Mouse (Mus musculus): ENCODE data around the gene BC030867. TPM values are rescaled to one million over a fixed set of nuclear protein-coding genes. Genes with fewer than 3 reads are reported as not detected.
A peak's percentile ranks its signal among the peaks of the same experiment; 100 is the strongest.

Gene BC030867
- total RNA-seq, 2 experiments from 2014 or later: 1.0 to 2.0 TPM

GRCm38 (mm10) chr11:102240636-102241035 lies 8.0 kb upstream of the BC030867 start:
- Histone ChIP-seq H3K27ac (no peak overlapping the region), H3K4me3 (no peak overlapping the region)
- no peak for TF ChIP-seq CTCF (IDR thresholded peaks at IDR 0.05)
- intact Hi-C loops (cut with DNase I): no loop called here
- no peak for DNase-seq (ENCODE audit: extremely low spot score in 1 of 2, low spot score in 2 of 2)

DNA sequence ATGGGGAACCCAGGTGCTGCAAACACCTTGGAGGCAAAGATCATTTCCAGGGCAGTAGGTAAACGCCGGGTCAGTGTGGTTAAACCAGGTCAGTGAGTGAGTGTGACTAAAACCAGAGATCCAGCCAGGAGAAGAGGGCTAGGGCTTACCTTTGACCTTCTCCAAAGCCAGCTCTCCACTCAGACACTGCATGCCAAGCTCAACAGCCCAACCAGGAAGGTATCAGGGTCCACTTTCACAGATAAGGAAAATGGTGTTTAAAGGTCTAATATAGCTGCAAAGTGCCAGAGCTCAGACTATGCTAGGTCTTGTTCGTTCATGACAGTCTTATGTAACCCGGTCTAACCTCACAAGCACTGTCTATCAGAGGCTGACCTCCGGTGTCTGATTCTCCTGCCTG lies 7.4 kb upstream of the BC030867 start:
- H3K27ac ChIP-seq: no peak overlapping the region
- TF ChIP-seq CTCF (IDR thresholded peaks at IDR 0.05): no peak
- no peak overlapping the region for H3K4me3 ChIP-seq
- intact Hi-C loops (cut with DNase I): no loop called here
- DNase-seq (ENCODE audit: extremely low spot score in 1 of 2, low spot score in 2 of 2): no peak

DNA sequence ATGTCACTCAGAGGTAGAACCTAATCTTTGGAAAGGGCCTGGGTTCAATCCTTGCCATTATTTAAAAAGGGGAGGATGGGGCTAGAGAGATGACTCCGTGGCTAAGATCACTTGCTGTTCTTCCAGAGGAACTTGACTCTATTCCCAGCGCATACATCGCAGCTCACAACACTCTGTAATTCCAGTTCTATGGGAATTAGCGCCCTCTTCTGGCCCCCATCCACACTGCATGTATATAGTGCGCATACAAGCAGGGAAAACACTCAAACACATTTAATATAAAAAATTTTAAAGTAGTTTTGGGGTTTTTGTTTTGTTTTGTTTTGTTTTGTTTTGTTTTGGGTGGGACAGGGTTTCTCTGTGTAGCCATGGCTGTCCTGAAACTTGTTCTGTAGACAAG lies 6.8 kb upstream of the BC030867 start:
- intact Hi-C loops (cut with DNase I): no loop called here
- no peak for DNase-seq (ENCODE audit: extremely low spot score in 1 of 2, low spot score in 2 of 2)
- Histone ChIP-seq H3K27ac (no peak overlapping the region), H3K4me3 (no peak overlapping the region)
- peak; percentile 4 for TF ChIP-seq CTCF (IDR thresholded peaks at IDR 0.05)

DNA sequence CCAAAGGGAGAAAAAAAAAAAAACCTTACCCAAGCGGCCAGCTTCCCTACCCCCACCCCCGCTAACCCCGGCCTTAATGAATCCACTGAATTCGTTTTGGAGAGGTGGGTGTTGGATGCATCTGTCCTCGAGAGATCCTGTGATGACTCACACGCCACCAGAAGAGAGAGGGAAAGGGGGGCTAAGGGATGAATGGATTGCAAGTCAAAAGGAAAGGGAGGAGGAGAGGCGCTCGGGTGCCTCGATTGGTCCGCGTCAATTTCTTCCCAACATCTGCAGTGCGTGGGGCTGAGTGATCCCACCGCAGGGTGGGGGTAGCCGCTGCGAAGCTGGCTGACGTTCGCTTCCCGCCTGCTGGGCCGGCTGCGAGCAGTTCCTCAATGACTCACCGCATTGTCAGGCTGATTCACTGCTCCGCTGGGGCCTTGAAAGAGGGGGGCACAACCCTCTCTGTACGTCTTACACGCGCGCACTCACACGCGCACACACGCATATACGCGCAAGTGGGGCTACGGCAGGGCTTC lies 3.7 kb upstream of the BC030867 start:
- TF ChIP-seq CTCF (IDR thresholded peaks at IDR 0.05): no peak
- peak; percentile 85 to 87 for DNase-seq (ENCODE audit: extremely low spot score in 1 of 2, low spot score in 2 of 2)
- H3K27ac ChIP-seq: peak overlapping the region; percentile 0; the same call in 1 of the 2 replicates
- peak overlapping the region; percentile 43 for H3K4me3 ChIP-seq
- intact Hi-C loops (cut with DNase I): loop anchor here (1.0 kb wide), 2 partner anchors 29 to 44 kb away; no protein-coding TSS in a partner anchor

GRCm38 (mm10) chr11:102245581-102246272 lies 3.0 kb upstream of the BC030867 start:
- intact Hi-C loops (cut with DNase I): loop anchor here (1.0 kb wide), 2 partner anchors 29 to 44 kb away; no protein-coding TSS in a partner anchor
- peak in 1 of 2 experiments; percentile 29 for DNase-seq (ENCODE audit: extremely low spot score in 1 of 2, low spot score in 2 of 2)
- Histone ChIP-seq H3K27ac (peak overlapping the region; percentile 0; the same call in 1 of the 2 replicates), H3K4me3 (peak overlapping the region; percentile 43)
- no peak for TF ChIP-seq CTCF (IDR thresholded peaks at IDR 0.05)

DNA sequence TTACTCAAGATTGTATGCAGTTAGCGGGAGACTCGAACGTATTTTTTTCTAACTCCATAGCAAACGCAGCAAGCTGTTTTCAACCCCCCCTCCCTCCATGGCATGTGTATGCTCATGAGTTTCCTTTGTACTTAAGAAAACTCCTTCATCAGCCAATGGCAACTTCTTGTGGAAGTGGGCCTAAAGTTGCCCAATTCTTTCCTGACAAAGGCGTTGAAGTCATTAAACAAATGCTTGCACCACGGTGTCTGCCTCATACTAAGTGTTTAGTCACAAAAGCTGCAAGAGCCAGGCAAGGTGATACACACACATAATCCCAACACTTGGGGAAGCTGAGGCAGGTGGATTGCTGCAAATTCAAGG lies 2.4 kb upstream of the BC030867 start:
- DNase-seq (ENCODE audit: extremely low spot score in 1 of 2, low spot score in 2 of 2): no peak
- TF ChIP-seq CTCF (IDR thresholded peaks at IDR 0.05): no peak
- intact Hi-C loops (cut with DNase I): no loop called here
- Histone ChIP-seq H3K27ac (no peak overlapping the region), H3K4me3 (no peak overlapping the region)

DNA sequence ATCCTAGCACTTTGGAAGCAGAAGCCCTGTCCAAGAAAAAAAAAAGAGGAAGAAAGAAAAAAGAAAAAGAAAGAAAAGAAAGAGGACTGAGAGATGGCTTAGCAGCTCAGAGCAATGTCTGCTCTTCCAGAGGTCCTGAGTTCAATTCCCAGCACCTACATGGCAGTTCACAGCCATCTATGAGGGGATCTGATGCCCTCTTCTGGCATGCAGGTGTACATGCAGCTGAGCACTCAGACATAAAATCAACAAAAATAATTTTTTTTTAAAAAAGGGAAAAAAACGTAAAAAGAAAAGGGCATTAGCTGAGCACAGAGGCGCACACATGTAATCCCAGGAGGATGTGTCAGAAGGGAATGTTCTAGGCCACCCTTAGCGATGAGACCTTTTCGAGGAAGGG lies 1.8 kb upstream of the BC030867 start:
- TF ChIP-seq CTCF (IDR thresholded peaks at IDR 0.05): peak; percentile 19
- Histone ChIP-seq H3K4me3 (no peak overlapping the region), H3K27ac (no peak overlapping the region)
- intact Hi-C loops (cut with DNase I): no loop called here
- DNase-seq (ENCODE audit: extremely low spot score in 1 of 2, low spot score in 2 of 2): no peak

GRCm38 (mm10) chr11:102249351-102250090 lies 839 bp downstream of the BC030867 start:
- DNase-seq (ENCODE audit: extremely low spot score in 1 of 2, low spot score in 2 of 2): no peak
- Histone ChIP-seq H3K27ac (no peak overlapping the region), H3K4me3 (no peak overlapping the region)
- intact Hi-C loops (cut with DNase I): loop anchor here (2.0 kb wide), 1 partner anchor 59 kb away; no protein-coding TSS in a partner anchor
- no peak for TF ChIP-seq CTCF (IDR thresholded peaks at IDR 0.05)

DNA sequence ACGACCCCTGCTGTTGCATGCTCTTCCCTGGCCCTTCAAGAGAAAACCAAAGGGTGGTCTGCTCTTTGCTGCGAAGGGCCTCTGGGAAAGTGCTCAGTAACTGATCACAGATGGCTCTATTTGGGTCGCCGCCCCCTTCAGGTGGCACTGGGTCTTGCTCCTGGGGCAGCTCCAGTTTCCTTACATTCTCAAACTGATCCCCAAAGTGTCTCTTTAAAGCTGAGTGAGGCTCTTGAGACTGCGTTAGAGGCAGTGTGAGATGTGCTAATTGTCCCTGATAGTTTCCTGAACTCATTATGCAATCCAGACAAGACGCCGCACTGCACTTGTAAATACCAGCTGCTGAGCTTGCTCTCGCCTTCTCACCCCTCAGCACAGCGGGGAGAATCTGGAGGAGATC lies 8.8 kb downstream of the BC030867 start:
- intact Hi-C loops (cut with DNase I): no loop called here
- TF ChIP-seq CTCF (IDR thresholded peaks at IDR 0.05): peak; percentile 41
- H3K27ac ChIP-seq: no peak overlapping the region
- DNase-seq (ENCODE audit: extremely low spot score in 1 of 2, low spot score in 2 of 2): peak in 1 of 2 experiments; percentile 20
- no peak overlapping the region for H3K4me3 ChIP-seq

- no peak for DNase-seq (ENCODE audit: extremely low spot score in 1 of 2, low spot score in 2 of 2)
- no peak overlapping the region for H3K27ac ChIP-seq
- intact Hi-C loops (cut with DNase I): no loop called here
- TF ChIP-seq CTCF (IDR thresholded peaks at IDR 0.05): no peak
- no peak overlapping the region for H3K4me3 ChIP-seq
These were observed 9.4 kb downstream of the BC030867 start for GRCm38 (mm10) chr11:102258095-102258494.

DNA sequence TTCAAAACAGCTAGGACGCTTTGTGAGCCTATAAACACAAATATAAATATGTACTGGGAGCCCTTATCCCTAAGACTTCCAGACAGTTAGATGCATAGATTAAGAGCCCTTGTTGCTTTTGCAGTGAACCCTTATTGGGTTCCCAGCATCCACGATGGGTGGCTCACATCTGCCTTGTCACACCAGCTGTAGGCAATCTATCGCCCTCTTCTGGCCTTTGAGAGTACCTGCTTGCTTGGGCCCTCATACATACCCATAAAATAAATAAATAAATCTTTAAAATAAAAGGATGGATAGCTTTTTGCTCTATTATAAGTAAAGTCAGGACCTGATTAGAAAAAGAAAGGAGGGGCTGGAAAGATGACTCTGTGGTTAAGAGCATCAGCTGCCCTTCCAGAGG lies 9.8 kb downstream of the BC030867 start:
- H3K4me3 ChIP-seq: no peak overlapping the region
- intact Hi-C loops (cut with DNase I): no loop called here
- TF ChIP-seq CTCF (IDR thresholded peaks at IDR 0.05): peak; percentile 11; the same call in 1 of the 2 replicates

DNA sequence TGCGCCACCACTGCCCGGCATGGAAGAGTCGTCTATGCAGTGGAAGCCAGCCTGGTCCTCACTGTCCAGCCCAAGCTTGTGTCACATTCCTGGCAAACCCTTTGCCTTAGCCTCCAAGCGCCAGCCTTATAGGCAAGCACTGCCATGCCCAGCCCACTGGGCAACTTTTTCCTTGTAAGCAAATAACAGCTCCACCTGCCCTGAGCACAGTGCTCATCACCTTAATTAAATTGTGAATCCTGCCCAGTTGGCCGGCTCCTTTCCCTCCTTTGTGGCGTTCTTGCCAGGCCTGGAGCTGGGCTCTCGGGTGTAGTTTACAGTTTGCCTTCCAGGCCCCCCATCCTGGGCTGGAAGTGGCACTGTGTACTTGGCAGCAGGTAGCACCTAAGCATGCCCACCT lies 14.5 kb downstream of the BC030867 start:
- intact Hi-C loops (cut with DNase I): no loop called here
- no peak for DNase-seq (ENCODE audit: extremely low spot score in 1 of 2, low spot score in 2 of 2)
- H3K4me3 ChIP-seq: no peak overlapping the region
- H3K27ac ChIP-seq: no peak overlapping the region
- no peak for TF ChIP-seq CTCF (IDR thresholded peaks at IDR 0.05)

More for the DNA sequence above, 9.8 kb downstream of the BC030867 start:
- no peak overlapping the region for H3K27ac ChIP-seq
- DNase-seq (ENCODE audit: extremely low spot score in 1 of 2, low spot score in 2 of 2): no peak
